ENCODE assay signal across 27 mouse cellular contexts in the genomic region with DNA sequence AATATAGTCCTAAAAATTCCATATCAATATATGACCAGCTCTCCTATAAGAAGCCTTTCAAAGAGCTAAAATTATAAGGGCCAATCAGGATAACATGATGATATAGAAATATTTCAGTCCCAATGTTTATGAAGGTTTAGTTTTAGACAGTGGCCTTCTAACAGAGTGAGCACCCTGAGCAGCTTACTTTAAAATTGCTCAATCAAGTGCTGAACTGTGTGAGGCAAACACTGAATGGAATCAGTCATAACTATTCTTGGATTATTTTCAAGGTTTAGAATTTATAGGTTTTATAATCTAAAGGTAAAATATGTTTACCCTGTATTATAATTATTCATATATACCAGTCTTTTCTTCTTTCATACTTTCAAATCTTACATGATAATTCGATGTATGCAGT.
"Had no signal": no experiment of that assay in that cellular context is flagged by ENCODE, and none has a peak within 500 bp of the region (broad histone marks: within the 10 kb centered on the region; RNA-seq: fewer than 3 reads in every experiment).

No protein-coding gene starts in this region.

- H3K4me1 ChIP-seq: embryonic facial prominence, embryonic 10.5 days; embryonic facial prominence, embryonic 12.5 days; embryonic facial prominence, embryonic 13.5 days; embryonic facial prominence, embryonic 15.5 days; heart, embryonic 10.5 days; heart, embryonic 12.5 days; heart, embryonic 13.5 days had no signal

- H3K4me2 ChIP-seq: embryonic facial prominence, embryonic 12.5 days; embryonic facial prominence, embryonic 13.5 days; embryonic facial prominence, embryonic 15.5 days; heart, embryonic 11.5 days; heart, embryonic 12.5 days; heart, embryonic 13.5 days had no signal

- H3K9ac ChIP-seq: embryonic facial prominence, embryonic 12.5 days; embryonic facial prominence, embryonic 13.5 days; embryonic facial prominence, embryonic 15.5 days; heart, embryonic 12.5 days; heart, embryonic 13.5 days had no signal

- H3K4me3 ChIP-seq: embryonic facial prominence, embryonic 10.5 days; embryonic facial prominence, embryonic 12.5 days; embryonic facial prominence, embryonic 13.5 days; embryonic facial prominence, embryonic 15.5 days; erythroblast, embryonic 14.5 days; gastrocnemius, adult 2 months; heart, adult 2 months; heart, embryonic 10.5 days; heart, embryonic 12.5 days; heart, embryonic 13.5 days had no signal

- DNase-seq: cerebellum, adult 18-20 months; cerebellum, adult 2 months; cerebellum, adult 8-10 months; cerebellum, adult 9-10 months; cerebellum, adult 9-11 months; cerebellum, postnatal 10 days; cerebellum, postnatal 14 days; cerebellum, postnatal 25 days; cerebellum, postnatal 36 days; embryo, embryonic 11 days; gastrocnemius, adult 2 months; gastrocnemius, postnatal 10 days; gastrocnemius, postnatal 14 days; gastrocnemius, postnatal 25 days; gastrocnemius, postnatal 36 days; heart, adult 11 months; heart, adult 18-20 months; heart, adult 2 months had no signal

- H3K9me3 ChIP-seq: embryonic facial prominence, embryonic 10.5 days; embryonic facial prominence, embryonic 12.5 days; embryonic facial prominence, embryonic 13.5 days; embryonic facial prominence, embryonic 15.5 days; heart, embryonic 10.5 days; heart, embryonic 12.5 days had no signal

- H3K27ac ChIP-seq: embryonic facial prominence, embryonic 10.5 days; embryonic facial prominence, embryonic 12.5 days; embryonic facial prominence, embryonic 13.5 days; embryonic facial prominence, embryonic 15.5 days; gastrocnemius, adult 2 months; heart, adult 2 months; heart, embryonic 10.5 days; heart, embryonic 13.5 days had no signal

- H3K36me3 ChIP-seq: embryonic facial prominence, embryonic 10.5 days; embryonic facial prominence, embryonic 12.5 days; embryonic facial prominence, embryonic 13.5 days; embryonic facial prominence, embryonic 15.5 days; heart, embryonic 10.5 days; heart, embryonic 12.5 days; heart, embryonic 13.5 days had no signal

- H3K27me3 ChIP-seq: embryonic facial prominence, embryonic 12.5 days; embryonic facial prominence, embryonic 13.5 days; embryonic facial prominence, embryonic 15.5 days; heart, embryonic 12.5 days; heart, embryonic 13.5 days had no signal
